Mouse (Mus musculus) adrenal gland, adult (tissue): ENCODE data around the gene Arfgap3.
"Not testable (repeated sequence)": the region's sequence is repeated elsewhere in the genome, so short reads cannot be mapped to it uniquely, and the experiment has no call there.

Experiments used
- DNase-seq, 2 experiments: peaks; one replicate each; pipeline ENCODE4 v3.0.0; 2022 to 2023; ENCODE audit warnings: low spot score in 1 of 2; ENCODE audit not compliant: inconsistent age in 2 of 2

Gene Arfgap3

GRCm38 (mm10) chr15:83349954-83350711 lies at the start of gene Arfgap3:
Gene Arfgap3, minus strand, starts transcription at chr15:83350247.
- DNase-seq, result peak; percentile 97 to 99

DNA sequence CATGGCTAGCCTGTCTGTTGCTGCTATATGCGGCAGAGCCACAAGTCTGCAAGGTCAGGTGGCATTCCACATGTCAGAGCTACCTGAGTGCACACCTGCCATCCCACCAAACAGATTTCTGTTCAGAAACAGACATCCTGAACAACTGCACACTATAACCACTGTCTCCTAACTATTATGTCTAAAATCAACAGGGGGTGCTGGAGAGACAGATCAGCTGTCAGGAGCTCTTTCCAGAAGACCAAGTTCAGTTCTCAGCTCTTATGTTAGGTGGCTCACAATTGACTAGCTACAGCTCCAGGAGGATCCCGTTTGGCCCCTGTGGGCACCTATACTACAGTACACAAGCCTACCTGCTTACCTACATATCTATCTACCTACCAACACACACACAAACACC lies 42.7 kb upstream of the Arfgap3 start:
- no peak for DNase-seq

DNA sequence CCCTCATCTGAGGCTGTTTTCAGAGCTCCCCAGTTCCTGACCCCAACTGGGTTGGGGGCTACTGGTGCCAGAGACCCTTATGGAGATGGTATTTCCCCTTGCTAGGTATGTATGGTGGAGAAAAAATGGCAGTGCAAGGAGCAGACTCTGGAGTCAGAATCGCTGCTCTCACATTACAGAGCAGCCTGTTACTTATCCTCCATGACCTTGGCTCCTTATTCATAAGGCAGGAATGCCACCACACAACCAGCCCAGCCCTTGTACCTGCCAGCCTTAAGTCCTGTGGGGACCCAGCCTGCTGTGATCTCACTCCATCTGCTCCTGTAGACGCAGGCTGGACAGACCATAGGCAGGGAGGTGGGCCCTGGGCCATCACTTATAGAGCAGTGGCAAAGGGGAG lies 37.9 kb upstream of the Arfgap3 start:
- peak; percentile 56 to 75 for DNase-seq

GRCm38 (mm10) chr15:83383633-83384032 lies 33.6 kb upstream of the Arfgap3 start:
- DNase-seq, result no peak

- no peak for DNase-seq
These were observed 33.1 kb upstream of the Arfgap3 start for GRCm38 (mm10) chr15:83383136-83383535.

- no peak for DNase-seq
These were observed 32.4 kb upstream of the Arfgap3 start for GRCm38 (mm10) chr15:83382467-83382866.

DNA sequence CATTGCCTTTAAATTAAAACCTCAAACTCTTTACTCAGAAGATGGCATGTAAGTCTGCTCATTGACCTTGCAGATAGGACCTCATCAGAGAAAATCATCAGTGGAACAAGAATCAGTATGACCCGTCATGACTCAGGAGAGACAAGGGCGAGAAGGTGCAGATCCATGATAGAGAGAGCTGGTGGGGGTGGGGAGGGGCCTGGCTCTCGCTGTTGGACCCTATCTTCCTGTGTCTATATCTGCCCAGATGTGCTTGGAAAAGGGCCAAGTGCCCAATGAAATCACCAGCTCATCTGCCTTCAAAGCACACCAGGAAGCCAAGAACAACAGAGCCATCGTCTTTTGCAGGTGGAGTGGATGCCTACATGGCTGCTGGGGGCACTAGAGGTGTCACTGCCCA lies 27.1 kb upstream of the Arfgap3 start:
- no peak for DNase-seq

DNA sequence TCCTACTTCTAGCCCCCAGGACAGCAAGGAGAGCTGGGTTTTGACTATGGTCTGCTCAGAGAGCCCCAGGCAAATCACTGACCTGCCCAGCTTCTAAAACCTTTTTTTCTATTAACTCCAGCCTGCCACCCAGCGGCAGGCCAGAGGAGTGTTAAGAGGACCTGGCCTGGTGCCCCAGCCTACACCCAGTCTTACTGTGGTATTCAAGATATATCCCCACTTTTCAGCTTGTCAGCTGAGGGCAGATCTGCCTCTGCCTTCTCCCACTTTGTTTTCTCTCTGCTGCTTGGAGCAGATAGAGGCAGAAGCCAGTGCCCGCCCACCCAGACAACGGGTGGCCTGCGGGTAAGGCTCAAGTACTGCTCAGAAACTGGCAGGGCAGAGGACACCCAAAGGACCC lies 25.1 kb upstream of the Arfgap3 start:
- DNase-seq, result peak; percentile 59 to 85

DNA sequence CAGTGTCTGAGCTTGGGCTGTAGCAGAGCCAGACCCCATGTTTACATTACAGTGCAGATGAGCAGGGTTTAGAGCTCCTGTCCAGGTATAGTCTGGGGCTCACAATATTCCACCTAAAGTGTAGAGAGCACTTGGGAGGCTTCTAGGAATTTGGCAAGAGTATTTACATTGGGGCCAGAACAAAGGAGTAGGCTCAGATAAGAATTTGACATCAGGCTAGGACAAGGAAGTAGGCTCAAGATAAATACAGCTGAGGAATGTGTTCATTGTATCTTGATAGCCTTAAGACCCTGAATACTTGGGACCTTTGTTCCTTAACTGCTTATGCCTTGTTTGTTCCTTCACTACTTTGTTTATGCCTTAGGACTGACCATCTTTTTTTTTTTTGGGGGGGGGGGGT lies 24.0 kb upstream of the Arfgap3 start:
- no peak for DNase-seq

GRCm38 (mm10) chr15:83368702-83369101 lies 18.7 kb upstream of the Arfgap3 start:
- DNase-seq, result not testable (repeated sequence)

DNA sequence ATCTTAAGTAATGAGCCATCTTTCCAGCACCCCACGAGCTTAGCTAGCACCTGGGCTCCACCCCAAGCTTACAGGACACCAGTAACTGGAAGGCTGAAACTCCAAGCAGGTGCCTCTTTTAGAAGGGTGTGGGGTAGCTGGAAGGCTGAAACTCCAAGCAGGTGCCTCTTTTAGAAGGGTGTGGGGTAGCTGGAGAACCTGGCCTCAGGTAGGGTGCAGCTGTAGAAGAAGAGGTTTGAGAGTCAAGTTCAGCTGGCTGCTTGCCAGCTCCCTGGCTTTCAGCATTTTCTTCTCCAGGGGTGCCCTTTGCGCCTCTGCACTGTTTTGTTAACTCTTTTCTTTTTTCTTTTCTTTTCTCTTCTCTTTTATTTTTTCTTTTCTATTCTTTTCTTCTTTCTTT lies 18.2 kb upstream of the Arfgap3 start:
- peak in 1 of 2 experiments; percentile 34 for DNase-seq

DNA sequence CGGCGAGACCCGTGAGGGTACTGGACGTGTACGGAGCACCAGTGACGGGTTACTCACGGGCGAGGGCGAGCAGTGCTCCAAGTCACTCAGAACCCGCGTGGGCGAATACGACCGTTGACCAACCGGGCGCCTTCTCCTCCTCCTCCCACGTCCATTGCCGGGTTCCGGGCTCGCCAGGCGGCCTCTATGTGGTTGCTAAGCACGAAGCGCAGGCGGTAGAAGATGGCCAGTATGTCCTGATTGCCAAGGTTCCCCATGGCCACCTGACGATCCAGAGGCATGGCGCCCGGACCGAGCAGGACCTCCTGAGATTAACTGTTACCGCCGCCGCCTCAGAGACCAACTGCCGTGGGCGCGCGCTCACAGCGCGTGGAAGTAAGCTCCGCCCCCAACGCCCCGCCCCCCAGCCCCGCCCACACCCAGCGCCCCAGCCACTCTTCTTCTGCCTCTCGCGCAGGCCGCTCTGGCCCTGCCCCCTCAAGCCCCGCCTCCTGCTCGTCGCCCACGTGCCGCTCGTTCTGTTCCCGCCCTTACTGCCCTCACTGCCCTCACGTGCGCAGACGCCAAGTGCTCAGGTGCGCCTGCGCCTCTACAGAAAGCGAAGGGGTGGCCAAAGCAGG lies 17.0 kb upstream of the Arfgap3 start:
- DNase-seq, result peak; percentile 82 to 85

GRCm38 (mm10) chr15:83365697-83366096 lies 15.7 kb upstream of the Arfgap3 start:
- no peak for DNase-seq

- DNase-seq, result no peak
These were observed 14.1 kb upstream of the Arfgap3 start for GRCm38 (mm10) chr15:83364194-83364593.

DNA sequence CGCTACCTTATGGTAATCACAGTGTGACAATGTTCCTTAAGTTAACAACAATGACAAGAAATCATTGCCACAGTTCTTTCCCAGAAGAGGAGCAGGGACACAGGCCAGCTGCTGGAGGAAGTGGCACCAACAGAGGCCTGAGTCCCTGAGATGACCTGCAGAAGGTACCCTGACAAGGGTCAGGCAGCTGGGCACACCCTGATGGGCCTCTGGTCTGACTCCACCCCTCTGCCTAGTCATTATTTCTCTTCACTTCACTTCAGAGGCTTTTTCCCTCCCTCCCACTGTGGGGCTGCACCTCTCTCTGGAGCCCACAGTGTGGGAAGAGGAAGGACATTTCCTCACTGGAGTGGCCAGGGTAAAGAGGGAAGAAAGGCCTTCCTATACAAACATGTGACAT lies 12.8 kb upstream of the Arfgap3 start:
- not testable (repeated sequence) for DNase-seq

- DNase-seq, result not testable (repeated sequence)
These were observed 10.9 kb upstream of the Arfgap3 start for GRCm38 (mm10) chr15:83360899-83361298.

DNA sequence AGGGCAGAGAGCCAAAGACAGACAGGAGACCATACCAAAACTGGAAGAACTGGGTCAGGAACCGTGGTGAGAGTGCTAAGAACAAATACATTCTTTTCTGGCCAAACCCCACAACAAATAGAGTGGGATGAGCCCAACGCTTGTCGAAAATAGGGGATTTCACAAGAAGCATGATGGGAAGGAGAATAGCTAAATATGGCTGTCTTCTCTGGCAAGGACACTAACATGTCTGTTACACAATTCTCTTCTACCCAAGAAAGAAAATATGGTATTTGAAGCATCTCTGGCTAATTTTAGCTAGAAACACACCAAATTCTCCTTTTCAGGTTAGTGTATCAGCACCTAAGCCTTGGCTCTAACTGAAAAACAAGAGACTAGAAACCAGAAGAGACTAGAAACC lies 10.1 kb upstream of the Arfgap3 start:
- no peak for DNase-seq

DNA sequence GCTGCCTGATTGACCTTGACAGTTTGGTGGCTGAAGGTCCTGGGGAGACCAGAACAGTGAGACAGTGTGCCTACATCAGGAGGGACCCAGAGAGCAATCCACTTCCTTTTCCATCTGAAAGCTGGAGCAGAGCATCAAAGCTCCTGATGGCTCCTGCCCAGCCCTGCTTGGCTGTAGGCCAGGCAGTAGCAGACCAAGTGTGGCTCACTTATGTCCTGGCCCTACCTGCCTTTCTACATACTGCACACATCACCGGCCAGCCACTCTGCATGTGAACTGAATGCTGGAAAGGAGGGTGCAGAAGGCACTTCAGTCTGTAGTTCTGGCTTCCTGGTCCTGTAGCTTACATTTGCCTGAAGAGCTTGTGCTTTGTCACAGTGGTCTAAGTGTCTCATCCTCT lies 8.4 kb upstream of the Arfgap3 start:
- no peak for DNase-seq

DNA sequence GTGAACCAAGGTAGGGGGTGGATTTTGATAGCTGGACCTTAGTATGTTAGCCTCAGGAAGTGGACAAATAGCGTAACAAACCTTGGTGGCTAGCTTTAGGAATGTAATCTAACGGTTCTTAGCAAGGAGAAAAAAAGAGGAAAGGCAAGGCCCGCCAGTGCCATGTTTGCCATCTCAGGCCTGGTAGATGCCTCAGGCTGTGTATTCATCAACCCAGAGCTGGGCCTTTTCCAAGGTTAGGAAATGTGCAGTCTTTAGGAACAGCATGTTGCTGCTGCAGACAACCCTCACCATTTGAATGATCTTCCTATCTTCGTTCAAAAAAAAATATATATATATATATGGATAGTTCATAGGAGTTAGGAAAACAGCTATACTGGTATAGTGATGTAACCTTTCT lies 1.5 kb upstream of the Arfgap3 start:
- DNase-seq, result no peak

GRCm38 (mm10) chr15:83350859-83351258 lies 812 bp upstream of the Arfgap3 start:
- DNase-seq, result peak in 1 of 2 experiments; percentile 40

GRCm38 (mm10) chr15:83349225-83349953 lies 658 bp downstream of the Arfgap3 start:
- DNase-seq, result no peak

- no peak for DNase-seq
These were observed 1.3 kb downstream of the Arfgap3 start for GRCm38 (mm10) chr15:83348747-83349146.
